Mouse (Mus musculus): ENCODE measurements around the gene Zfp335.

- TF ChIP-seq CTCF (IDR thresholded peaks at IDR 0.05; ENCODE audit: insufficient read depth, low read length) (peak; percentile 45), POLR2A (IDR thresholded peaks at IDR 0.05; ENCODE audit: borderline replicate concordance, extremely low read depth, low read depth, low read length) (no peak)
Measured at GRCm38 (mm10) chr2:164894048-164894447, 17.5 kb downstream of the Zfp335 start.
